Mouse (Mus musculus) limb, embryonic 14.5 days (tissue): ENCODE results near the gene Krt35. TPM values are rescaled to one million over a fixed set of nuclear protein-coding genes. Genes with fewer than 3 reads are reported as not detected.

Experiments used
- ATAC-seq: fragments of 200-750 bp; cut with Nextera tagmentation; 2 replicates; pipeline ENCODE4 v1.8.0; 2017; ENCODE audit warnings: low read depth, moderate number of reproducible peaks, moderate TSS enrichment; ENCODE audit not compliant: low FRiP score
- DNase-seq: peaks from one replicate; pipeline ENCODE4 v3.0.0-alpha.2; 2015; ENCODE audit warnings: low spot score
- H3K27ac ChIP-seq: fragments of 300-500 bp; sonication (generic); replicated peaks from 2 replicates; pipeline ENCODE4 v1.5.1; 2014; ENCODE audit warnings: low read depth, mild to moderate bottlenecking, low read length, moderate library complexity, mixed read lengths
- H3K27me3 ChIP-seq: fragments of 300-500 bp; sonication (generic); 2 replicates; pipeline ENCODE4 v1.6.1; 2014; ENCODE audit warnings: low read length, mixed read lengths; ENCODE audit not compliant: control insufficient read depth, insufficient read depth
- H3K36me3 ChIP-seq: fragments of 300-500 bp; sonication (generic); 2 replicates; pipeline ENCODE4 v1.6.1; 2014; ENCODE audit warnings: mild to moderate bottlenecking, low read length, moderate library complexity, mixed read lengths; ENCODE audit not compliant: control insufficient read depth, insufficient read depth
- H3K4me1 ChIP-seq: fragments of 300-500 bp; sonication (generic); 2 replicates; pipeline ENCODE4 v1.6.1; 2014; ENCODE audit warnings: antibody characterized with exemption, low read length, mixed read lengths; ENCODE audit not compliant: control insufficient read depth, insufficient read depth
- H3K4me2 ChIP-seq: fragments of 300-500 bp; sonication (generic); replicated peaks from 2 replicates; pipeline ENCODE4 v1.6.1; 2014; ENCODE audit warnings: low read depth, mild to moderate bottlenecking, low read length, moderate library complexity; ENCODE audit not compliant: severe bottlenecking
- H3K4me3 ChIP-seq: fragments of 300-500 bp; sonication (generic); replicated peaks from 2 replicates; pipeline ENCODE4 v1.5.1; 2014; ENCODE audit warnings: low read length
- H3K9ac ChIP-seq: fragments of 300-500 bp; sonication (generic); 2 replicates; pipeline ENCODE4 v1.6.1; 2014; ENCODE audit warnings: mild to moderate bottlenecking, low read depth, low read length, moderate library complexity; ENCODE audit not compliant: severe bottlenecking
- H3K9me3 ChIP-seq: fragments of 300-500 bp; sonication (generic); 2 replicates; pipeline ENCODE4 v1.6.1; 2016; ENCODE audit warnings: low read length; ENCODE audit not compliant: control insufficient read depth
- POLR2A ChIP-seq: fragments of 200-500 bp; IDR thresholded peaks from 2 replicates; pipeline ENCODE4 v1.8.0; 2012; ENCODE audit warnings: inconsistent platforms, mild to moderate bottlenecking, moderate library complexity, borderline replicate concordance; ENCODE audit not compliant: insufficient read depth, insufficient read length; ENCODE audit errors: extremely low read depth
- WGBS: fragments of 180-500 bp; shearing (Covaris S2); extraction: QIAGEN DNeasy Blood & Tissue Kit; methylation state at CpG from one replicate; pipeline ENCODE4 v1.1.7; 2014; 5-methylcytosine and 5-hydroxymethylcytosine counted together
- polyA plus RNA-seq, 2 experiments: library from polyadenylated mRNA; depleted of rRNA in 1 of 2; stranded (reverse) in 1 of 2; unstranded in 1 of 2; fragments of >200 nt; fragmentation: Nextera tagmentation in 1 of 2; extraction: Ambion mirVana in 1 of 2; gene quantifications; 2 replicates each; pipeline versions ENCODE4 v1.2.1 to v1.2.3; 2012 to 2014

The Krt35 gene
- polyA plus RNA-seq, 2 experiments: 2.9 to 7.0 TPM

DNA sequence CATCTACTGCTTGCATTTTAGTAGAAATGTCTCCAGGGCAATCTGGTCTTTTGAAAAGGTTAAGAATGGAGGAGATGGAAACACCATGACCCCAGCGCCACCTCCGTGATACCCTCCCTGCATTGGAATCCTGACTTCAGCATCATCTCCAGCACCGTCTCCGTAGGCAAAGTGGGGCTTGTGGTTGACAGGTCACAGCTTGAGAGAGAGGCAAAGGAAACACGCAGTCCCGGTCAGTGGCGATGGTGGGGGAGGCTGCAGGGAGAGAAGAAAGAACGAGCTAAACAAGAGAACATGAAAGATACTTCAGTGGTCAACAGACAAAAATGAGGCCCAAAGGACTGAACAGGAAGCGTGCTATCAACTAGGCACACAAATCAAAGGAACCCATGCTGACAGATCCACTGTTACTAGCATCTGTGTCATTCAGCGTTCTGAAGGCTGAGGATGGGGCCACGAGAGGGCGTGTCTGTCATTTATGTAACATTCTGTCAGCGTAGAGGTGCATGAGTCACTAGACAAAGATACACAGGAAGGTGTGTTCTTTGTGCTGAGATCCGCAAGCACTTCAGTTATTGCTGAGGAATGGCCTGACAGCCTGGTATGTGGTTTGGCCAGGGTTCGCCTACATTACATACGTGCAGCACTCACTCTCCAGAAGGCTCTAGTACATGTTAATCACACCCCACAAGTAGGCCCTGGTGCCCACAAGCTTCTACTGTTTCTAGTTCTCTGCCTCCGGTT is 28.6 kb downstream of the Krt35 start:
- no peaks in the 10 kb centered on the region for H3K27me3 ChIP-seq
- H3K27ac ChIP-seq: no peak overlapping the region
- no peaks in the 10 kb centered on the region for H3K9me3 ChIP-seq
- no peak for ATAC-seq
- H3K4me3 ChIP-seq: no peak overlapping the region
- no peaks in the 10 kb centered on the region for H3K4me1 ChIP-seq
- H3K4me2 ChIP-seq: no peak overlapping the region
- 71% methylated on average over 17 of the region's 17 CpGs for WGBS
- H3K36me3 ChIP-seq: no peaks in the 10 kb centered on the region
- TF ChIP-seq POLR2A: no peak
- DNase-seq: no peak
- H3K9ac ChIP-seq: no peak overlapping the region

DNA sequence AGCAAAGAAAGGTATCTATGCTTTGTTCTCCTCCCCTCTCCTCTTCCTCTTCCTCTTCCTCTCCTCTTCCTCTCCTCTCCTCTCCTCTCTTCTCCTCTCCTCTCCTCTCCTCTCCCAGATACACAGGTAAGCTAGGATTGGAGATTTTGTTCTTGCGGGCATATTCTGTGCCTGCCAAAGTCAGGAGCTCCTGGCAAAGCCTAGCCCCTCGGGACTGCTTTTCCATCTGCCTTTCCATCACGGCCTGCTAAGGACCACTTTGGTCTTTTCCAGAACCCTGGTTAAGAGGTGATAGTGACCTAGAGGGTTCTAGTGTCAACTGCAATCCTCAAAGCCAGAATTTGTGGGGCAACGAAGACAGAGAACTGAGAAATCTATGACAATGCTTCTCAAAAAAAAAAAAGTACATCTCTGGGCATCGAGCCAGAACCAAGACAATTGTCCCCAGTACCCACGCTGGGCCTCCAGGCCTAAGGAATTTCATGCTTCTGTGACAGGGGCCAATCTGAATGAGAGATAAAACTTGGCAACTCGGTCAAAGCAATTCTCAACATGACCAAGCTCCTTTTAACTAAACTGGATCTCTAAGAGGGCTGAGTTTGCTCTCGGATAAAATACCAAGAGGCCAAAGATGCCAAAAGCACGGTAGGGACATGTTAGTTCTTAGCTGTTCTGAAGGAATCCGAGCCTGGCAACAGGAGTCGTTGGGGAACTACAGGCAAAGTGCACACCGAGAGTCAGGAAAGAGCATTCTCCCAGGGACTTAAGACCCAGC is 29.6 kb downstream of the Krt35 start:
- TF ChIP-seq POLR2A: no peak

DNA sequence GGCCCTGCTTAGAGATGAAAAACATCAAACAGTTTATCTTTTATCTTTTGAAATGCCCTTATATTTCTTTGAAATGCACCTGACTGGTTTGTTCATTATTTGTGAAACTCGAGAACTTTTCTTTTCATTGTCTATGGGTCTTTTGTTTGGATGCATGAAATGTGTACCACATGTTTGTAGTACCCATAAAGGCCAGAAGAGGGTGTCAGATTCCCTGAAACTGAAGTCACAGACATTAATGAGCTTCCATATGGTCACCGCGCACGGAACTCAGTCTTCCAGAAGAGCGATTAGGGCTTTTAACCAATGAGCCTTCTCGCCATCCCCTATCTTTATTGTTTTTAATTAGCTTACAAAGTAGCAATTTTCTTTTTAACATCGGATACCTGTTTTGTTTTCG is 37.2 kb downstream of the Krt35 start:
- Histone ChIP-seq H3K27me3 (no peaks in the 10 kb centered on the region), H3K27ac (no peak overlapping the region), H3K4me1 (no peaks in the 10 kb centered on the region), H3K9me3 (no peaks in the 10 kb centered on the region), H3K4me3 (no peak overlapping the region), H3K4me2 (no peak overlapping the region), H3K9ac (no peak overlapping the region), H3K36me3 (no peaks in the 10 kb centered on the region)
- TF ChIP-seq POLR2A: no peak
- 77% methylated on average over 8 of the region's 8 CpGs for WGBS
- no peak for DNase-seq
- ATAC-seq: no peak

More for the DNA sequence above, 29.6 kb downstream of the Krt35 start:
- ATAC-seq (no peak), DNase-seq (no peak)
- no peaks in the 10 kb centered on the region for H3K4me1 ChIP-seq
- no peak overlapping the region for H3K4me3 ChIP-seq
- no peaks in the 10 kb centered on the region for H3K9me3 ChIP-seq
- H3K27ac ChIP-seq: no peak overlapping the region
- no peaks in the 10 kb centered on the region for H3K36me3 ChIP-seq
- no peak overlapping the region for H3K9ac ChIP-seq
- no peak overlapping the region for H3K4me2 ChIP-seq
- 78% methylated on average over 12 of the region's 12 CpGs for WGBS
- no peaks in the 10 kb centered on the region for H3K27me3 ChIP-seq

DNA sequence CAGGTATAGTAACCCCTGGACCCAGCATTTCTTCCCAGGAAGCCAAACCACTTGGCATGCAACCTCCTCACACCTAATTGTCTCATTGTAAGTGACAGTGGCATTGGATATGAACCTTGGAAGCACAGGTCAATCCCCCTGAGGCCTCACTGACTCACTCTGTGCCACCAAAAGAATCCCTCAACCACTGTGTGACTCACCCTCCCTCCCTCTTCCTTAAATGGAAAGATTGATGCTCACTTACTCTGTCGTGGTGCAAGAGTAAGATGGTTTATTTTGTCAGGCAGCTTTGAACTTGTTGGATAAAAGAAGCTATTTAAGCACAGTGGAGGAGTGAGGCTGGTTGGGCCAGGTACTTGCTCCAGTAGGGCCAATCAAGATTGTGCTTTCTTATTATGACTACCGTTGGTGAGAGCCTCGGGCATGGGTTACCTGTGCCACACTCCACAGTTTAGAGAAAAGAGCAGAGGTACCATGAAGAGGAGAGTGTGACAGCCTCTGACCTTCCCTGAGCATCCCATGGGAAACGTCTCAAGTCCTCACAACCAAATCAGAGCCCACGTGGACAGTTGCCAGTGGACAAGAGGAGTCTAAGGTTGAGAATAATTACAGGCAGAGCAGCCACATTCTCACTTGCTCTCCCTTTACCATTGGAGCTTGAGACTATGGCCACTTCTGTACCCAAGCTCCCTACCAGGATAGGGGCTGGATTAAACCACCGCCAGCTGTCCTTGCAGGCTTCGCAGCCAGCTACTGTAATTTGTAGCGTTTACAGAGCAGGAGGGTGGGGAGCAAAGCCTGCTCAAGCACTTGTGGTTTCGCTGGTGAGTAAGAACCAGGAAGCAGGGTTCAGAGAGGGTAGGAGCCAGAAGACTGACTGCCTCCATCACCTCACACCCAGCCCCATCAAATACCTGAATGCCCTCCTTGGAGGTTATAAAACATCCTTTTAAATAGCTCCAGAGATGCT is 40.1 kb downstream of the Krt35 start:
- DNase-seq: no peak

DNA sequence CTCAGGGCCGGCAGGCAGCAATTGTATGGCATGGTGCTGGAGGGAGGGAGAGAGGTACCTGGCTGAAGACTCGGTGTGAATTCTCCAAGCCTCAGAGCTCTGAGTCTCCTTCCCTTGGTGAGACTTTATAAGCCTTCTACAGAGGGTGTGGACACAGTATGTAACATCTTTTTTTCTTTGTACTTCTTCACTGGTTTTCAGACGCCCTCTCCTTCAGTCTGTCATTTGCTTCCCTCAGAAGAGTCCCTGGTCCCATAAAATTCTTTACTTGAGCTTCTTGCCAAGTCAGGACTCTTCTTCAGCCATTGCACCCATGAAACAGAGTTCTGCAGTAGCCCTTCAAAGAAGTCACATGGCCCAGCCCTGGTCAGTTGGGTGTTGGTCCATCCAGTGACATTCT is 45.6 kb downstream of the Krt35 start, which contains the start of gene Krt31:
TSS of gene Krt31 (minus strand) at position 101 of the 400 bp plus-strand sequence.
- Histone ChIP-seq H3K27ac (no peak within 1 kb of the TSS), H3K9ac (no peak within 1 kb of the TSS), H3K27me3 (no peaks in the 10 kb centered on the region), H3K4me2 (no peak within 1 kb of the TSS), H3K36me3 (no peaks in the 10 kb centered on the region), H3K4me1 (no peaks in the 10 kb centered on the region), H3K9me3 (no peaks in the 10 kb centered on the region), H3K4me3 (no peak within 1 kb of the TSS)
- DNase-seq (no peak), ATAC-seq (no peak)
- 70% methylated on average over 3 of the region's 3 CpGs for WGBS
- TF ChIP-seq POLR2A: no peak

More for the DNA sequence above, 40.1 kb downstream of the Krt35 start:
- no peak for ATAC-seq
- no peak for TF ChIP-seq POLR2A
- Histone ChIP-seq H3K4me1 (no peaks in the 10 kb centered on the region), H3K9ac (no peak overlapping the region), H3K4me3 (no peak overlapping the region), H3K36me3 (no peaks in the 10 kb centered on the region), H3K27ac (no peak overlapping the region), H3K4me2 (no peak overlapping the region), H3K9me3 (no peaks in the 10 kb centered on the region), H3K27me3 (no peaks in the 10 kb centered on the region)
- 66% methylated on average over 9 of the region's 9 CpGs for WGBS
